Mouse (Mus musculus) thymus, adult 2 months (tissue): Measurements from ENCODE around the gene Agk.

Experiments
- CTCF ChIP-seq: fragments of 200-500 bp; IDR thresholded peaks from 2 replicates; pipeline ENCODE4 v1.5.1; 2012; ENCODE audit warnings: mild to moderate bottlenecking, control low read depth, low read length, moderate library complexity, borderline replicate concordance; ENCODE audit not compliant: control insufficient read depth, poor library complexity, insufficient read depth; ENCODE audit errors: extremely low read depth
- POLR2A ChIP-seq: fragments of 200-500 bp; IDR thresholded peaks from 2 replicates; pipeline ENCODE4 v1.6.1; 2012; ENCODE audit warnings: mild to moderate bottlenecking, low read length, control low read depth, moderate library complexity; ENCODE audit not compliant: control insufficient read depth, poor library complexity, insufficient read depth; ENCODE audit errors: extremely low read depth

DNA sequence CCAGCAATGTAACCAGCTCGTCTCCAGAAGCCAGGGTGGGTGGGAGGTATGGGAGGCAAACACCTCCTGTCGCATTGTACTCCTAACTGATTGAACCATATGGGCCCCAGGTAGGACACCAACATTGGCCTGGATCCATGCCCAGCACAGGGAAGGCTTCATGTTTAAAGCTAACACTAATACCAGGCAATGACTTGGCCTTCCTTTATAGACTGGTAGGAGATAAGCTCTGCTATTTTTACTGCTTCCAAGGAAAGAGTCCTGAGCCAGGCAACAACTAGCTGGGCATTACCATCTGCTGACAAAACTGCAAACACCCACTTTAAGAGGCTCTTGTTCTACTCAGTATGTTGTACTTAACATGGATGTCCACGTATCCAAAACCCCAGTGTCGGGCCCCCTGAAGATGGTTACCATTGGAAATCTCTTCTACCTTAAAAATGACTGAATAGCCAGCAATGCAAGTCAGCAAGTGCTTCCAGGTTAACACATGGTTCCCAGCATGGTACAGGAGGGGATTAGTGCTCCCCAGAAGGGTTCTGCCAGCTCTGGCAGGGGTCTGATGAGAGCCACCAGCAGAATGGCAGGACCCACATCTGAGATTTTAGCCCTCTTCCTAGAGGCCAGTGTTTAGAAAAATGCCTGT lies 78.8 kb downstream of the Agk start:
- no peak for TF ChIP-seq CTCF
- TF ChIP-seq POLR2A: no peak
